Mouse (Mus musculus): Measurements from ENCODE around the gene Igf2bp3.

Igf2bp3 gene

DNA sequence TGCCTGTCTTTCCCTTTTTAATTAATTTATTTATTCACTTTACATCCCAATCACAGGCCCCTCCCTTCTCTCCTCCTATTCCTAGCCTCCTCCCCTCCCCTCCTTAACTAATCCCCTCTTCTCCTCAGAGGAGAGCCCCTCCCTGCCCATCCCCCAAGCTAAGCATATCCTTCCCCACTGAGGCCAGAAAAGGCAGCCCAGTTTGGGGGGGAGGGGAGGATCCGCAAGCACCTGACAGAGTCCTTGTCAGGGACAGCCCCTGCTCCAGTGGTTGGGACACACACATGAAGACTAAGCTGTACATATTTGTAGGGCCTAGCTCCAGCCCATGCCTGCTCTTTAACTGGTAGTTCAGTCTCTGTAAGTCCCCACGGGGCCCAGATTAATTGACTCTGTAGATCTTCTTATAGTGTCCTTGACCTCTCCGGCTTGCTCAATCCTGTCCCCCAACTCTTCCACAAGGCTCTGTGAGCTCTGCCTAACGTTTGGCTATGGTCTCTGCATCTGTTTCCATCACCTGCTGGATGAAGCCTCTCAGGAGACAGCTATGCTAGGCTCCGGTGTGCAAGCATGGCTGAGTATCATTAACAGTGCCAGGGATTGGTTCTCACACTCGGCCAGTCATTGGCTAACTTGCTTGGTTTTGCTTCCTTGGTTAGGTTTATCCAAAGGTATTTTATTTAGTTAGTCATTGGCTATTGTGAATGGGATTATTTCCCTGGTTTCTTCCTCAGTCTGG lies 82.2 kb downstream of the Igf2bp3 start:
- no peak for ATAC-seq (ENCODE audit: low TSS enrichment)

DNA sequence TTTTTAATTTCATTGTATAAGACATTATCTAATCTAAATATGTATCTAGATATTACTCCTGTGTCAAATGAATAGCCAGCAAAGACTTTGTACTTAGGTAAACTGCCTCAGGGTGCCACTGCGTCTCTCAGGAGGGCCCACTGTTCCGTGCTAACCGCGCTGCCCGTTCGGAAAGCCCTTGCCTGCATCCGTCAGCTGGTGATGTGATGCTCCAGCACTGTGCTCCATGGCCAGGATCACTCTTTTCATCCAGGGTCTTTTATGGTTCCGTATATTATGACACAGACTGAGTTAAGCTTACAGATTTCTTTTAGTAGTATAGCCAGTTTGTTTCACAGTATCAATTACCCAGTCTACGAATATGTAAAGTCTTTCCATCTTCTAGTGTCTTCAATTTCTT lies 82.9 kb downstream of the Igf2bp3 start:
- ATAC-seq (ENCODE audit: low TSS enrichment), result no peak

DNA sequence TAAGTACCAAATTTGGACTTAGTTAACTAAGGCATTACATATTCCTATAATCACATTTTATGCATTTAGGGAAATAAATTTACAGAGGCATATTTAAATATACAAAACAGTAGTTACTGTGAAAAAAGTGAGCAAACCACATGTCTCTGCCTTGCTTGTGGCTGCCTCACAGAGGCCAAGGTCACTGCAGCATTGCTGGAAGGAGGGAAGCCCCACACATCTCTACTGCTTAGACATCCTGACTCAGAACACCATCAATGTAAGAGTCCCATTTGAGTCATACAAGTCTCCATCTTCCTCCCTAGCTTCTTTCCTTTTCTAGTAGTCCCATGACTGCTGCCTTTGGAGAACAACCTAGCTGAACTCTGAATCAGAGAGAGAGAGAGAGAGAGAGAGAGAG lies 84.4 kb downstream of the Igf2bp3 start:
- ATAC-seq (ENCODE audit: low TSS enrichment), result no peak

DNA sequence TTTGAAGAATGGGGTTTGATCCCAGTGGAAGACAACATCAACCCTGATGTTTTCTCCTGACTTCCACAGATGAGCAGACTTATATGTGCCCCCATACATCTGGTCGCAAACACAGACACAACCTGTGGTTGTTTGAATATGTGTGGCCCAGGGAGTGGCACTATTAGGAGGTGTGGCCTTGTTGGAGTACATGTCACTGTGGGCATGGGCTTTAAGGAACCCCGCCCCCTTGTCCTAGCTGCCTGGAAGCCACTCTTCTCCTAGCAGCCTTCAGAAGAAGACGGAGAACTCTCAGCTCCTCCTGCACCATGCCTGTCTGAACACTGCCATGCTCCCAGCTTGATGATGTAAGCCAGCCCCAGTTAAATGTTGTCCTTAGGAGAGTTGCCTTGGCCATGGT lies 94.4 kb downstream of the Igf2bp3 start:
- ATAC-seq (ENCODE audit: low TSS enrichment), result no peak

DNA sequence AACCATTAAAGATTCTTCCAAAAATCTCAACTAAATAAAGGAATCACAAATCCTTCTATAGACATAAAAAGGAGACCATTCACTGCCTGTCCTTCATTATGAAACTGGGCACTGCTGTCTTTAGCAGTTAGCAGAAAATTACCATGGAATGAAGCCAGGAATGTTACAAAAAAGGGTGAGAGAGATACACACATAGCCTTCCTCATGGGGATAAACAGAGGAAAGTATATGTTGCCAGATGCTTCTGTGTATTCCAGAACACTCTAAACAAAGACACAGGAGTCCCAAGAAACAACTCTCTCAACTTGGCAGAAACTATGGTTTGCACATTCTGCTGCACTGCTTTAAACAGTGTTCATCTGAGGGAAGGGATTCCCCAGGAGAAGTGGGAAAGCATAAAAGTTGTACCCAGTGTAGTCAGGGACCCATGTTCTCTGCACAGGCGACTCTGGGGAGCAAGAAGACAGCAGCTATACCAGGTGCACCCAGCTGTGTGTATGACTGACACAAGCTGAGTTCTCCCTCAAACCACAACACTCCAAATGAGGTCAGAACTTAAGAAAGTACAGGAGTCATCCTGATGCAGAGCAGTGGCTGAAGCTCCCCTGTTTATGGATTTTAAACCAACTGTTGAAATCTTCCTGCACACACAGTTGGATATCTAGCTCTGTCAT lies 95.2 kb downstream of the Igf2bp3 start:
- ATAC-seq (ENCODE audit: low TSS enrichment), result 0 out of 2 replicates have a peak, but pooled peaks have one; percentile 16

DNA sequence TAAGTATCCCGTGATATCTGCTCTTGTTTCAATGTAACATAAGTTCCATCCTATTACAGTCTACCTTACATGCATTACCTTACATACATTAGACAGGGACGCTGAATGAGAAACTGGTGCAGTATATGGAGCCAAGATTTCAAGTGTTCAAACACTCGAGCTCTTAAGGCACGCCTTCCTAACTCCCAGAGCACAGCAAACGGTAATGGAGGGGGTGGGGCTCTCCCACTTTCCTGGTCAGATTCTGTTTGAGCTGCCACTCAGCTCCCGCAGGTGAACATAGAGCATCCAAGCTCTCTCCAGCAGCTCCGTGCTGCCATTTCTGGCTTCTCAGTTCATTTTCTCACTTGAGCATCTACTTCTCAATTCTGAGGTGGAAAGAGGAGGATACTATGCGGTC lies 96.3 kb downstream of the Igf2bp3 start:
- no peak for ATAC-seq (ENCODE audit: low TSS enrichment)

DNA sequence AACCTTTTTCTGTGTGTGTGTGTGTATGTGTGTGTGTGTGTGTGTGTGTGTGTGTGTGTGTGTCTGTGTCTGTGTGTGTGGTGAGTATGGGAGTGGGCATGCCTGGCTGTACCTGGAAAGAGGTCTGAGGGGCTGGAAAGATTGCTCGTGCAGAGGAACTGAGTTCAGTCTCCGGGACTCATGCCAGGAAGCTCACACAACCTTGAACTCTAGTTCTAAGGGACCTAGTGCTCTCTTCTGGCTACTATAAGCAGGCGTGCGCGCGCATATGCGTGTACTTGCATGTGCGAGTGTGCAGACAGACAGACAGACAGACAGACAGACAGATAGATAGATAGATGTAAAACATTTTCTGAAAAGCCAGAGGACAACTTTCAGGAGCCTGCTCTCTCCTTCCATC lies 98.5 kb downstream of the Igf2bp3 start:
- ATAC-seq (ENCODE audit: low TSS enrichment), result no peak

DNA sequence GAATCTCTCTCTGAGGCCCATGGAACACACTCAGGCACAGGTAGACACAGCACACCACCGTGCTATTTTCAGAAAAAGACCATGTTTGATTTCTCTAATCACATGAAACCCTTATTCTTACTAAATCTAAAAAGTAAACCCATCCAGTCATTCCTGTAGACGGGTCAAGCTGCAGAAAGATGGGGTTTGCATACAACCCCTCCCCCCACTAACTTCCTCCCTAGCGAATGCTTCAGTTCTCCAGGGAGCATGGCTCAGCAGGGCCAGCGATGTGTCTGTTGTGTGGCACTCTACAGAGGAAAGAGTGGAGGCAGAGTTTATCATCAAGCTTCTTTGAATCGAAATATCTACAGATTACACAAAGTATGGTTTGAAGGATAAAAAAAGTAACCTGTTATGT lies 99.2 kb downstream of the Igf2bp3 start:
- no peak for ATAC-seq (ENCODE audit: low TSS enrichment)

DNA sequence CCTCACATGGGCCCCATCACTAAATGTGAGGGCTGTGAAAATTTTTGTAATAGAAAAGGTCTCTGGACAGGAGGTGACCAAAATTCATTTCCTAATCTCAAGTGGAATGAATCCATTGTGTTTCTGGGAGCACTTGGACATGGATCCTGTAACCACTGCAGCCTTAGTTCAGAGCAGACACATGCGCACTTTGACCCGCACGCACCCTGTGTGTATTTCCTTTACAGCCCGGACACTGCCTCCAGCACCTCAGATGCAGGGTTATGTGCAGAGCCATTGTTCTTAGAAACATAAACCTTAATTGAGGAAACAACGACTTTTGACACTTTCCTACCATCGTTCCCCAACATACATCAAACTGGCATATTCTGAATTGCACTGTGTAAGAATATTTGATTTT lies 100.3 kb downstream of the Igf2bp3 start:
- no peak for ATAC-seq (ENCODE audit: low TSS enrichment)

DNA sequence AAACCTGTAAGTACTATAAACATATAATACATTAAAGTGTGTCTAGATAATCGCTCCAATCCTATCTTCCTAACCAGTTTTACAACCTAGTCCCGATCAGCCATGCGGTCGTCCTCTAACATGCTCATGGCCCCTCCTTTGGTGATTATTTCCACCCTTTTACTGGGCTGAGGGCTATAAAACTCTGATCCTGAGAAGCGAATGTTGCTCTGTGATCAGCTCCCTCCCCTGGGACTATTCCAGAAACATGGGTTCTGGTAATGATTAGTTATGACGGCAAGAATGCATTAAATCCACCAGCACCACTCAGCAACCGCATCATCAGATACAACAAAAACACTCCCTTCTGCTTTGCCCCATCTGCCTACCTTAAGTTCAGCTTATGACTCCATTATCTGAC lies 100.9 kb downstream of the Igf2bp3 start:
- ATAC-seq (ENCODE audit: low TSS enrichment), result no peak

DNA sequence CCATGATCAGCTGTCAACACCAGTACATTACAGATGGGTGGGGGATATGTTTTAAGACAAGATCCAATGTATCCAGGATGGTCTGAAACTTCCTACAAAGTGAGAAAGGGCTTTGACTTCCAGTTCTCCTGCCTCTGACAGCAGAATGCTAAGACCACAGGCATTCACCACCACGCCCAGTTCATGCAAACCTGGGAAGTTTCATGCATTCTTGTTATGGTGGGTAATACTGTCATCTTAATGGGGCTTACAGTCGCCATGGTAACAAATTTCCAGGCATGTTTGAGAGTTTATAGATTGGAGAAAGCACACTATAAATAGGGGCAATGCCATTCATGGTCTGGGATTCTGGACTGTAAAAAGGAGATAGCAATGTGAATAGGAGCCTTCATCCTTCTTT lies 105.6 kb downstream of the Igf2bp3 start:
- no peak for ATAC-seq (ENCODE audit: low TSS enrichment)

DNA sequence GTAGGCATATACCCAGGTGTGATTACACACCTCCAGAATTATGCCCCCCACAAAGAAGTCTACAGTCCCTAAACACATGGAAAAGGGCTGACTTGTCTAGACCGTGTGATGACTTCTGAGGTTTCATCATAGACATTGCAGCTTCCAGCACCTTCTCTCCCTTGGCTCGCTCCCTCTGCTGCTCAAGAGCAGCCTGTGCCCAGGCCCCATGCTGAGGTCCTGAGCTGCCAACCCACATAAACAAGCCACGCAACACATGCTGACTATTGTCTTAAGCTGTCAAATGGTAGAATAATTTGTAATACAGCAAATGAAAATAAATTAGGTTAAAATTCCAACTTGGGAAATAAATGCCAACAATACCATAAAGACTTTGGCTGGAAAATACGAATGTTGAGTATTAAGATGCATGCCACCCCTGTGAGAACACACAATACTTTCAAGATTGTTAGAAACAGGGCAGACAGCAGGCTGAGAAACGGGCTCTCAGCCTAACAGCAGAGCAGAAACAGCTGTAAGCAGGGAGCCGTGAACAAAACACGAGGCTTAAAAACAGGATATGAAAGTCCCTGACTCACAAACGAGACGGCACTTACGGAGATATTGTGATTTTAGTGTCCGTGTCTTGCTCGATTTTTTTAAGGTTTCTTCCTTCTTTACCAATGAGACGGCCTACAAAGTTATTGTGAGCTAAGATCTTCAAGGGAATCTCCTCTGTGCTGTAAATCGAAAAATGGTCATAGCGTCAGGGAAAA lies 107.8 kb downstream of the Igf2bp3 start:
- ATAC-seq (ENCODE audit: low TSS enrichment), result no peak

DNA sequence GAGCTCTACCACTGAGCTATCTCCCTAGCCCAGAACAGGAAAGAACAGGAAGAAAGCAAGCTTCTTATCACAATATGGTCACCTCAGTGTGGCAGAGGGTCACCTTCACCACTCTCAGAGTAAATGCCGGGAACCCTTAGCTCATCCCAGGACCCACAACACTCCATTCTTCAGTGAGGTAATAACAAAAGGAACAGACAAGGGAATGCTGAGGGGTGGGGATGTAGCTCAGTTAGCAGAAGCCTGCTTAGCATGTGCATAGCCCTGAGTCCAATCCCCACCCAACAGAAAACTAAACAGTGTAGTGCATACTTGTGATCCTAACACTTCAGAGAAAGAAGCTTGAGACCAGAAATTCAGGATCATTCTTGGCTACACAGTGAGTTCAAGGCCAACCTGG lies 115.7 kb downstream of the Igf2bp3 start:
- ATAC-seq (ENCODE audit: low TSS enrichment), result no peak

DNA sequence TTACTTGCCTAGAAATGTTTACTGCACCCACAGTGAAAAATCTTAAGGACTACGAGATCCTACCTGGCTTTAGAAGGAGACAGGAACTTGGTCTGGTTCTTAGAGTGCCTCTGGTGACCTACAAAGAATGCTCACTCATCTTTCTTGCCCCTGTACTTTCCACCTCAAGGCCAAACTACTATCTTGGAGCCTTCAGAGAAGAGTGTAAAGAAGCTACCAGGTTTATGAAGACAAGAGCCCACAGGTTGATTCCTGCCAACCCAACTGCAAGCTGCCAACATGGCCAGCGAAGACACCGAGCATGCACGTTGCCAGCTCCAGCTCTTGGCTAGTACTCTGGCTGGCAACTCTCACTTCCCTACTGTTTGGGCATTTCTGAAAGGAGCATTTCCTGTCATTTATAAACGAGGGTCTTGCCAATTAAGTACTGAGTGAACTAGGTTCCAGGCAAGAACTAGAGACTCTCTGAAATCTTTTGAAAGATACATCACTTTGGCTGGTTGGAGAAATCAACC lies 117.1 kb downstream of the Igf2bp3 start:
- ATAC-seq (ENCODE audit: low TSS enrichment), result no peak

DNA sequence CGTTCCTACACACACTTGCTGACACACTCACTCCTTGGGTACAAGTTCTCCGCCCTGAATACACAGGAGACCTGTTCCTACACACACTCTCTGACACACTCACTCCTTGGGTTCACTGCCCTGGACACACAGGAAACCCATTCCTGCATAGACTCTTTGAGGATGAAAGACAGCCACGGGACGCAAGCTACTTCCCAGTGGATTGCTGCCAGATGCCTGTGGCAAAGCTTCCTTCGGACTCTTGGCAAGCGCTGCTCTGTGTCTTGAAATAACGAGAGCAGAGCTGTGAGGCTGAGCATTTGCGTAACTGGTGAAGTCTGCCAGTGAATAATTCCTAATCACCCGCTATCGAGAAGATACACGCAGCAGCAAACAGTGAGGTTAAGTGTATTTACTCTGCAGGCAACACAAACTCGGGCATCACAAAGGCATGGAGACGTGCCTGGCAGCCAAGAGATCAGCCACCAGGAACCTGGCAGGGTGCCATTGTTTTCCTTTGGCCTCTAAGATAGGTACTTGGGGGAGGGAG lies 117.8 kb downstream of the Igf2bp3 start:
- peak; percentile 70 for ATAC-seq (ENCODE audit: low TSS enrichment)

DNA sequence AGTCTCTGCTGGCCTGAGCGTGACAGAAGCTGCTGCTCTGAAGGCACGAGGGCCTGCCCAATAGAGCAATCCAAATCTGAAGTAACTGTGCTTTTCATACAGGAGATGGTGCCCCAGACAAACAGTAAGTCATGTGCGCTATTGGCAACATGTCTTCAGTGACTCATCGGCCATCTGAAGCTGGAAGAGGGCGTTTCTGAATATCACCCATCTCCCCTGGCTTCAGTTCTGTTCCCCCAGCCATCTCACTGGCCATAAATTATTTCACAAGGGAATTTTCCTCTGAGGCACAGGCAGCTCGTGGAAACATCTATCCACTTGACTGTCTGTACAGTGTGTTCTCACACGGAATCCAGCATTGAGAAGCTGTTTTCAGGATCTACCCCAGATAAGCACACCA lies 118.3 kb downstream of the Igf2bp3 start:
- ATAC-seq (ENCODE audit: low TSS enrichment), result peak; percentile 58

DNA sequence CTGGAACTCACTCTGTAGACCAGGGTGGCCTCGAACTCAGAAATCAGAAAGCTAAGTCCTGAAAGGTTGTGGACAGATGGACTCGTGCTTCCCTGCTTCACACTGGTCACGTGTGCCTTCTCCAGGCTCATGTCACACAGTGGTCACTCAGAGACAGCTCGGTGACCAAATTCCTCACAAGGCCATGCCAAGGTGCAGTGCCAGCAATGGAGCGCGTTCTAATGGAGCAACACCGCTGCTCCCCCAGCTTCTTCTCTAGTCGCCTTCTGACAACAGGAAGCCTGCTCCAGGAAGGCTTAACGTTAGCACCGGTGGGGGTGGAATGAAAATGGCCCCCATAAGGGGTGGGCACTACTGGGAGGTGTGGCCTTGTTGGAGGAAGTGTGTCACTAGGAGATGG lies 119.8 kb downstream of the Igf2bp3 start:
- ATAC-seq (ENCODE audit: low TSS enrichment), result no peak

DNA sequence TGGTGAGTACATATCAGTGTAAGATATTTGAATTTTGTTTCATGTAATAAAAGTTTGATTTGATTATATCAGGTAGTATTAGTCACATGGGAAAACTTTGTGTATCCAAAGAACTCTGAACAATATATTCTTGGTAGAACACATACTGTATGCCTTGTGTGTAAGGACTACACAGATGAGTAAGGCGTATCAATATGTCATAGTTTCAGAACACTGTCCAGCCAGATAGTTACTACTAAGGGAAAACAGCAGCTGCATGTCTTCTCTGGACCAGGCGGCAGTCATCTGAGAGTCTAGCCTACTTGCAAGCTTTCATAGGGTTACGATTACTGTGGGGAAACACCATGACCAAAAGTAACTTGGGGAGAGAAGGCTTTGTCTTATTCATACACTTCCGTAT lies 131.7 kb downstream of the Igf2bp3 start:
- ATAC-seq (ENCODE audit: low TSS enrichment), result no peak

DNA sequence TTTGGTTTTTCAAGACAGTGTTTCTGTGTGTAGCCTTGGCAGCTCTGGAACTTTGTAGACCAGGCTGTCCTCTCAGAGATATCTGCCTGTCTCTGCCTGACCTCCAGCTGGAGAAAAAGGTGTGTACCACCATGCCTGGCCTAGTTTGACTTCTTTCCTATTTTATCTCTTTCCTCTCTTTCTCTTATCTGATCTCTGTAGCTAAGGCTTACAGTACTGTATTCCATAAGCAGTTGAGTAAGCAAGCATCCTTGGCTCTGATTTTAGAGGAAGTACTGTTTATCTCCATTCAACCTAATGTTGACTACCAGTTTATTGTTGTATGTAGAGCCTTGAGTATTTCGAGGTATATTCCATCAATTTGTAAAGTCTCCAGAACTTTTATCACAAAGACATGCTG lies 135.4 kb downstream of the Igf2bp3 start:
- no peak for ATAC-seq (ENCODE audit: low TSS enrichment)

DNA sequence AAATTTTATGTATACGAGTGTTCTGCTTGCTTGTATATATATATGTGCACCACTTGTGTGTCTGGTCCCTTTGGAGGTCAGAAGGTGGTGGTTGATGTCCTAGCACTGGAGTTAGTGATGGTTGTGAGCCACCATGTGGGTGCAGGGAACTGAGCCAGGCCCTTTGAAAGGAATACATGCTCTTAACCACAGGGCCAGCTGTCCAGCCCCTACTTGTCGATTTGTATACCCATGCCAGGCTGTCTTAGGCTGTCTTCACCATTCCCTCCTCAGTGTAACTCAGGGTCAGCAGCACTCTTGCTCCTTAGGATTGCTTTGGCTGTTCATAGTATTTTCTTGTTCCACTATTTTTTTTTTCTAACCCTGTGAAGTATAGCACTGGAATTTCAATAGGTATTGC lies 136.9 kb downstream of the Igf2bp3 start:
- no peak for ATAC-seq (ENCODE audit: low TSS enrichment)

DNA sequence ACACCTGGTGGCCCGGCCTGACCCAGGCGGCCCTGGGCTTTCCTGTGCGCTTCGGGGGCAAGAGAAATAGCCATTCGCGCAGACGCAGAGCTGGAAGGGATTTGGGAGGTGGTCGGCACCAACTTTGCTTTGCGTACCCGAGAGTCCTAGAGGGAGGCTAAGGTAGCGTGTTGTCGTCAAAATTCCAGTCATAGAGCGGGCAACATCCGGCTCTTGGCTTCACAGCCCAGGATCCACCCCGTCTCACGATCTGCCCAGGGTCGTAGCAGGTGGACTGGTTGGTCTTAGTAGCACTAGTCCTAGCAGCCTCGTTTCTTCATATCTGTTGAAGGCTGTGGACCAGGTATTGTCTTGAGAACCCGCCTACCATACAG lies 140.7 kb downstream of the Igf2bp3 start:
- ATAC-seq (ENCODE audit: low TSS enrichment), result peak; percentile 29; the same call in 1 of the 2 replicates

DNA sequence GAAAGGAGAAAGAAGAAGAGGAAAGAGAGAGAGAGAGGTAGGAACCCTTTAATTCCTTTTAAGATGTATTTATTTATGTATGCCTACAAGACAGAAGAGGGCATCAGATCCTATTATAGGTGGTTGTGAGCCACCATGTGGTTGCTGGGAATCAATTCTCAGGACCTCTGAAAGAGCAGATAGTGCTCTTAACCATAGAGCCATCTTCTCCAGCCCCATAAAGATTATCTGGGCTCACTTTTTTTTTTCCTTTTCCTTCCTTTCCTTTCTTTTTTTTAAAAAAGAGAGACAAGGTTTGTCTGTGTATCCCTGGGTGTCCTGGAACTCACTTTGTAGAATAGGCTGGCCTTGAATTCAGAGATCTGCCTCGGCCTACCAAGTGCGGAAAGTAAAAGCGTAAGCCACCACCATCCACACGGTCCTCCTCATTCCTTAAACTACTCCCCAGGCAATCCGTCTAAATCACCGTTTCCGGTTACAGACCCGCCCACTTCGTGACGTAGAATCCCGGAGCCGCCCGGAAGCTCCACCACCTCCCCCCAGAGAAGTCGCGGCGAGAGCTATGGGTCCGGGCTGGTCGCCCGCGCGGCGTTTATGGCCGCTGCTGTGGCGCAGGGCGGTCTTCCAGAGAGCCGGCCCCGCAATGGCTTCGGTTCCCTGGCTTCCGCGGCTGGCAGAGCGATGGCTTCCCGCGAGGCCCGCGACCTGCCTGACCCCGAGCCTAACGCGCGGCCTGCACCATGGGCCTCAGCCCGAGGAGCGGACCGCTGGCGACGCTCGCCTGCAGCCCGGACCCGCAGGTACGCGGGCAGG lies 141.2 kb downstream of the Igf2bp3 start, which contains the start of gene Malsu1:
TSS of gene Malsu1 (plus strand) at position 492 of the 813 bp plus-strand sequence.
- peak; percentile 100 for ATAC-seq (ENCODE audit: low TSS enrichment)
